Mouse (Mus musculus): Measurements from ENCODE around the gene Padi2.
A peak's percentile ranks its signal among the peaks of the same experiment; 100 is the strongest.

Padi2 gene

GRCm38 (mm10) chr4:140919974-140920836 lies 14.1 kb downstream of the Padi2 start:
- DNase-seq (ENCODE audit: low spot score), result no peak

GRCm38 (mm10) chr4:140922508-140922907 lies 16.4 kb downstream of the Padi2 start:
- no peak for DNase-seq (ENCODE audit: low spot score)

- no peak for DNase-seq (ENCODE audit: low spot score)
Measured at GRCm38 (mm10) chr4:140925648-140926047, 19.5 kb downstream of the Padi2 start.

- no peak for DNase-seq (ENCODE audit: low spot score)
Measured at GRCm38 (mm10) chr4:140928349-140928748, 22.2 kb downstream of the Padi2 start.

- DNase-seq (ENCODE audit: low spot score), result peak; percentile 82
Measured at GRCm38 (mm10) chr4:140929745-140930144, 23.6 kb downstream of the Padi2 start.

GRCm38 (mm10) chr4:140930900-140931470 lies 24.8 kb downstream of the Padi2 start:
- DNase-seq (ENCODE audit: low spot score), result no peak

GRCm38 (mm10) chr4:140935643-140936042 lies 29.5 kb downstream of the Padi2 start:
- DNase-seq (ENCODE audit: low spot score), result no peak

- DNase-seq (ENCODE audit: low spot score), result no peak
Measured at GRCm38 (mm10) chr4:140944356-140944755, 38.2 kb downstream of the Padi2 start.

- no peak for DNase-seq (ENCODE audit: low spot score)
Measured at GRCm38 (mm10) chr4:140944961-140945442, 38.9 kb downstream of the Padi2 start.

GRCm38 (mm10) chr4:140945571-140945970 lies 39.4 kb downstream of the Padi2 start:
- no peak for DNase-seq (ENCODE audit: low spot score)

- no peak for DNase-seq (ENCODE audit: low spot score)
Measured at GRCm38 (mm10) chr4:140946048-140946447, 39.9 kb downstream of the Padi2 start.

- DNase-seq (ENCODE audit: low spot score), result no peak
Measured at GRCm38 (mm10) chr4:140946580-140947205, 40.5 kb downstream of the Padi2 start.

- DNase-seq (ENCODE audit: low spot score), result no peak
Measured at GRCm38 (mm10) chr4:140947487-140948440, 41.6 kb downstream of the Padi2 start.

GRCm38 (mm10) chr4:140948481-140948880 lies 42.3 kb downstream of the Padi2 start:
- no peak for DNase-seq (ENCODE audit: low spot score)

- DNase-seq (ENCODE audit: low spot score), result no peak
Measured at GRCm38 (mm10) chr4:140949052-140949451, 42.9 kb downstream of the Padi2 start.

- no peak for DNase-seq (ENCODE audit: low spot score)
Measured at GRCm38 (mm10) chr4:140949616-140950015, 43.5 kb downstream of the Padi2 start.

- DNase-seq (ENCODE audit: low spot score), result no peak
Measured at GRCm38 (mm10) chr4:140950574-140950973, 44.4 kb downstream of the Padi2 start.

- DNase-seq (ENCODE audit: low spot score), result no peak
Measured at GRCm38 (mm10) chr4:140951861-140952641, 45.9 kb downstream of the Padi2 start.

- DNase-seq (ENCODE audit: low spot score), result no peak
Measured at GRCm38 (mm10) chr4:140957131-140957702, 51.1 kb downstream of the Padi2 start.

GRCm38 (mm10) chr4:140957725-140958124 lies 51.6 kb downstream of the Padi2 start:
- DNase-seq (ENCODE audit: low spot score), result peak; percentile 68

- no peak for DNase-seq (ENCODE audit: low spot score)
Measured at GRCm38 (mm10) chr4:140958319-140958718, 52.2 kb downstream of the Padi2 start.

All from testis, postnatal 14 days (tissue).